Mouse (Mus musculus) ES-E14 (cell line): Measurements from ENCODE around the gene Zfp366.

ENCODE experiments used
- CHD2 ChIP-seq: IDR thresholded peaks from 2 replicates; pipeline ENCODE4 v1.6.1; 2014; ENCODE audit warnings: mild to moderate bottlenecking, low read depth, low read length, inconsistent platforms
- HCFC1 ChIP-seq: IDR thresholded peaks from 2 replicates; pipeline ENCODE4 v1.6.1; 2012; ENCODE audit warnings: low read length, inconsistent platforms, borderline replicate concordance; ENCODE audit not compliant: insufficient read depth
- MAFK ChIP-seq: IDR thresholded peaks from 2 replicates; pipeline ENCODE4 v1.6.1; 2014; ENCODE audit warnings: mild to moderate bottlenecking, low read depth, low read length, inconsistent platforms; ENCODE audit not compliant: insufficient read depth
- ZC3H11A ChIP-seq: IDR thresholded peaks from 2 replicates; pipeline ENCODE4 v1.6.1; 2012; ENCODE audit warnings: low read depth, mild to moderate bottlenecking, inconsistent platforms, low read length, borderline replicate concordance
- ZNF384 ChIP-seq: IDR thresholded peaks from 2 replicates; pipeline ENCODE4 v1.6.1; 2012; ENCODE audit warnings: low read depth, low read length, inconsistent platforms

DNA sequence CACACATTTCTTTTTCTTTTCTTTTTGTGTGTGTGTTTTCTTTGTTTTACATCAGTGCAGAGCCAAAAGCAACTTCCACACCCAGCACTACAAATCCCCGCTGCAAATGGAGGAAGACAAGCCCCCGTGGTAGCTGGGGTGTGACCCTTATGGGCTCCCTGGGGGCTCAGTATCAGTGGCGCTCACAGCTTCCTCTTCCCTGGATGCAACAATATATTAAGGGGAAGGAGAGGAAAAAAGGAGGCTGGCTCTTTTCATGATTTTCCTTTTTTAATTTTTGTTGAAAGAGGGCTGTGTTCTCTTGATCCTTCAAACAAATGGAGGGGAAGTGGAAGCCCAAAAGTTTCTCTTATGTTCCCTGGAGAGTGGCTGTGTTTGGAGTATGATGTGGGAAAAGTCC lies 70.2 kb downstream of the Zfp366 start:
- no peak for TF ChIP-seq HCFC1
- no peak for TF ChIP-seq ZC3H11A
- no peak for TF ChIP-seq CHD2
- no peak for TF ChIP-seq ZNF384
- TF ChIP-seq MAFK, result no peak
